Mouse (Mus musculus) small intestine, adult 2 months (tissue): Measurements from ENCODE around the gene Lce1f. TPM values are rescaled to one million over a fixed set of nuclear protein-coding genes. Genes with fewer than 3 reads are reported as not detected.

Experiments
- H3K27ac ChIP-seq: fragments of 200-500 bp; 2 replicates; pipeline ENCODE4 v1.5.1; 2012; ENCODE audit warnings: low read depth, low read length, control low read depth, inconsistent platforms; ENCODE audit not compliant: insufficient read depth
- H3K27me3 ChIP-seq: fragments of 200-500 bp; 2 replicates; pipeline ENCODE4 v1.6.1; 2012; ENCODE audit warnings: mild to moderate bottlenecking, moderate library complexity, low read length, inconsistent platforms; ENCODE audit not compliant: control insufficient read depth, insufficient read depth
- H3K36me3 ChIP-seq: fragments of 200-500 bp; 2 replicates; pipeline ENCODE4 v1.6.1; 2012; ENCODE audit warnings: mild to moderate bottlenecking, low read length, control low read depth, inconsistent platforms; ENCODE audit not compliant: control insufficient read depth, insufficient read depth
- H3K4me1 ChIP-seq: fragments of 200-500 bp; 2 replicates; pipeline ENCODE4 v1.6.1; 2012; ENCODE audit warnings: low read length, inconsistent platforms, mixed read lengths; ENCODE audit not compliant: control insufficient read depth, insufficient read depth, insufficient read length
- H3K4me3 ChIP-seq: fragments of 200-500 bp; 2 replicates; pipeline ENCODE4 v1.5.1; 2012; ENCODE audit warnings: low read depth, mild to moderate bottlenecking, control low read depth, inconsistent platforms, low read length, moderate library complexity
- CTCF ChIP-seq: fragments of 200-500 bp; IDR thresholded peaks from 2 replicates; pipeline ENCODE4 v1.5.1; 2012; ENCODE audit warnings: low read depth, mild to moderate bottlenecking, control low read depth, inconsistent platforms, low read length, moderate library complexity, mixed read lengths; ENCODE audit not compliant: insufficient replicate concordance, insufficient read length; ENCODE audit errors: extremely low read depth
- POLR2A ChIP-seq: fragments of 200-500 bp; IDR thresholded peaks from 2 replicates; pipeline ENCODE4 v1.6.1; 2012; ENCODE audit warnings: low read depth, mild to moderate bottlenecking, control low read depth, inconsistent platforms, low read length, moderate library complexity
- WGBS: fragments of 180-500 bp; shearing (Covaris S2); methylation state at CpG from one replicate; pipeline ENCODE4 v1.1.7; 2018; 5-methylcytosine and 5-hydroxymethylcytosine counted together
- polyA plus RNA-seq: library from polyadenylated mRNA; depleted of rRNA; stranded (reverse); fragments of >200 nt; gene quantifications from 2 replicates; pipeline ENCODE4 v1.2.3, GENCODE M21; 2012; rRNA removed

The Lce1f gene
- polyA plus RNA-seq: not detected in 2 replicates

DNA sequence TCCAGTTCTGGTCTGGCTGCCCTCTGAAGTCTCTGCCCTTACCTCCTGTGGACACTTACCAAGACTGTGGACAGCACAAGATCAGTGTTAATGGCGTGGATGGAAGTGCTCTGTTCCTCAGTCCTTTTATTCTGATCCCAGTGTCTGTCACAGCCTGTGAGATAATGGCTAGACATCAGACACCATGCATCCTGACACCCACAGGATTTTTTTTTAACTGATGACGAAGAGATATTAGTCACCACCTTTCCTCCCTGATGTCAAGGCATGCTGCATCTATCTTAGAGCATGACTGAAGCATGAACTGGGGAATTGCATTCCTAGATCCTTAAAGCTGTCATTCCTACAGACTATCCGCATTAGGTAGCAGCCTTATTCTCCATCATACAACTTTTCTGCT is at the start of gene Lce1f:
Gene Lce1f, minus strand, starts transcription at position 101 of the 400 bp plus-strand sequence.
- no peaks in the 10 kb centered on the region for H3K36me3 ChIP-seq
- H3K27me3 ChIP-seq: no peaks in the 10 kb centered on the region
- no peaks in the 10 kb centered on the region for H3K4me1 ChIP-seq
- no peak within 1 kb of the TSS for H3K4me3 ChIP-seq
- no peak within 1 kb of the TSS for H3K27ac ChIP-seq
- WGBS: 61% methylated on average over 3 of the region's 3 CpGs
- TF ChIP-seq CTCF: no peak
- TF ChIP-seq POLR2A: no peak

DNA sequence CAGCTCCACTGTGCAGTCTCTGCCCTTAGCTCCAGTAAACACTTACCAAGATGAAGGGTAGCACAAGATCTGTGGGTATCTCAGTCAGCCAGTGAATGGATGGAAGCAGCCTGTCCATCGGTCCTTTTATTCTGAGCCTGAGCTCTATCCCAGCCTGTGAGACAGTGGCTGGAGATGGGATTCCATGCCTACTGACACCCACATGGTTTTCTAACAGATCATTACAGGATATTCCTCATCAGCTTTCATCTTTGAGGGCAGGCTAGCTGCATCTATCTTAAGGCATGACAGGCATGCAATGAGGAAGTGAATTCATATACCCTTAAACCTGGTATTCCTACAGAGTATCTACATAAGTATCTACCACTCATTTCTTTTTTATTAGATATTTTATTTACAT is 44.8 kb upstream of the Lce1f start, which contains the start of gene Lce1h:
Gene Lce1h, minus strand, starts transcription at position 101 of the 400 bp plus-strand sequence.
- no peaks in the 10 kb centered on the region for H3K27me3 ChIP-seq
- WGBS: 92% methylated on average over 1 of the region's 1 CpGs
- no peak within 1 kb of the TSS for H3K4me3 ChIP-seq
- H3K36me3 ChIP-seq: no peaks in the 10 kb centered on the region
- H3K27ac ChIP-seq: no peak within 1 kb of the TSS
- no peak for TF ChIP-seq CTCF
- TF ChIP-seq POLR2A: no peak
- H3K4me1 ChIP-seq: no peaks in the 10 kb centered on the region

DNA sequence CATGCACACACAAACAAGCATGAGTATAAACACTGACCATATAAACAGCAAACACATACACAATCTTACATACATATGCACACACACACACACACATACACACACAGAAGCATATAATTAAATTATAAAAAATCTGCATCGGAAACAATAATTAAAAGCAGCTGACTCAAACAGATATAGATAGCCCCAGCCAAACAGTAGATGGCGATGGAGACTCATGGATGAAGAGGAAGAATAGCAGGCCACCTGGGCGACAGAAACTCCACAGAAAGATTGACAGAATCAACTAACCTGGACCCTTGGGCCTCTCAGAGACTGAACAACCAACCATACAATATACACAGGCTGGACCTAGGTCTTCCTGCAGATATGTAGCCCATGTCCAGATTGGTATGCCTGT is 33.0 kb upstream of the Lce1f start:
- no peak for TF ChIP-seq POLR2A
- no peak for TF ChIP-seq CTCF
- H3K27me3 ChIP-seq: no peaks in the 10 kb centered on the region
- H3K4me3 ChIP-seq: no peak overlapping the region
- no peaks in the 10 kb centered on the region for H3K36me3 ChIP-seq
- no peak overlapping the region for H3K27ac ChIP-seq
- H3K4me1 ChIP-seq: no peaks in the 10 kb centered on the region
- WGBS: 42% methylated on average over 3 of the region's 3 CpGs

DNA sequence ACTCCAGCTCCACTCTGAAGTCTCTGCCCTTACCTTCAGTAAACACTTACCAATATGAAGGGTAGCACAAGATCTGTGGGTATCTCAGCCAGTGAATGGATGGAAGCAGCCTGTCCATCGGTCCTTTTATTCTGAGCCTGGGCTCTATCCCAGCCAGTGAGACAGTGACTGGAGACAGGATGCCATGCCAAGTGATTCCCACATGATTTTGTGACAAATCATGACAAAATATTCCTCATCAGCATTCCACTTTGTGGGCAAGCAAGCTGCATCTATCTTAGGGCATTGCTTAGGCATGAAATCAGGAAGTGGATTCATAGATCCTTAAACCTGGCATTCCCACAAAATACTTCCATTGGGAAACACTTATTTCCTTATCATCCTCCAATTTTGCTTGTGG is 32.1 kb upstream of the Lce1f start, which contains the start of gene Lce1g:
Gene Lce1g, minus strand, starts transcription at position 101 of the 400 bp plus-strand sequence.
- no peak within 1 kb of the TSS for H3K4me3 ChIP-seq
- TF ChIP-seq POLR2A: no peak
- TF ChIP-seq CTCF: no peak
- H3K4me1 ChIP-seq: no peaks in the 10 kb centered on the region
- WGBS: 93% methylated on average over 1 of the region's 1 CpGs
- no peak within 1 kb of the TSS for H3K27ac ChIP-seq
- H3K36me3 ChIP-seq: no peaks in the 10 kb centered on the region
- H3K27me3 ChIP-seq: no peaks in the 10 kb centered on the region

DNA sequence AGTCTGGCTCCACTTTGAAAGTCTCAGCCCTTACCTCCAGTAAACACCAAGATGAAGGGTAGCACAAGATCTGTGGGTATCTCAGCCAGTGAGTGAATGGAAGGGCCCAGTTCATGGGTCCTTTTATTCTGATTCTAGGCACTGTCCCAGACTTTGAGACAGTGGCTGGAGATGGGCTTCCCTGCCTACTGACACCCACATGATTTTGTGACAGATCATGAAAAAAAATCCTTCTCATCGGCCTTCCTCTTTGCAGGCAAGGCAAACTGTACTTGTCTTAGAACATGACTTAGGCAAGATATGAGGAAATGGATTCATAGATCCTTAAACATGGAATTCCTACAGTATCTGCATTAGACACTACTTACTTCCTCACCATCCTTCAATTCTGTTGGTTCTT is 18.8 kb upstream of the Lce1f start, which contains the start of gene Gm38119:
Gene Gm38119, minus strand, starts transcription at position 101 of the 400 bp plus-strand sequence.
- no peak within 1 kb of the TSS for H3K27ac ChIP-seq
- H3K4me1 ChIP-seq: no peaks in the 10 kb centered on the region
- no peak within 1 kb of the TSS for H3K4me3 ChIP-seq
- no peaks in the 10 kb centered on the region for H3K36me3 ChIP-seq
- TF ChIP-seq CTCF (no peak), POLR2A (no peak)
- 60% methylated on average over 1 of the region's 1 CpGs for WGBS
- H3K27me3 ChIP-seq: no peaks in the 10 kb centered on the region

DNA sequence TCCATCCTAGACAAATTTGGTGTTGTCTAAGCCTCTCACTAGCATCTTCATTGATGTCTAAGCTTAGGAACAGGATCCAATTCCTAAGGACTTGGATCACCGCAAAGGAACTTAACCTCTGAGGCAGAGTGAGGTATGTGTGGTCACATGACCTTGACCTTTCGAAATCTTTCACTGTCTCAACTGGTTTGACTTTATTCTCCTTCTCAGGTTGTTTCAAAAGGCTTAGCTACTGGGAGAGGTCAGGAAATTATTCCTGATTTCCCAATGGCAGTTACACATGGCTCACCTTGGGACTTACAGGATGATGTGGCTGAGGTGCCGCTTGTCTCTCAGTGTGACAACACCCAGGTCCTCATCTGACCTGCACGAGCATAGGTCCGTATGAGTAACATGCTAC is 2.5 kb upstream of the Lce1f start:
- Histone ChIP-seq H3K27ac (no peak overlapping the region), H3K4me1 (no peaks in the 10 kb centered on the region), H3K4me3 (no peak overlapping the region), H3K36me3 (no peaks in the 10 kb centered on the region), H3K27me3 (no peaks in the 10 kb centered on the region)
- WGBS: 80% methylated on average over 5 of the region's 5 CpGs
- TF ChIP-seq POLR2A (no peak), CTCF (no peak)

DNA sequence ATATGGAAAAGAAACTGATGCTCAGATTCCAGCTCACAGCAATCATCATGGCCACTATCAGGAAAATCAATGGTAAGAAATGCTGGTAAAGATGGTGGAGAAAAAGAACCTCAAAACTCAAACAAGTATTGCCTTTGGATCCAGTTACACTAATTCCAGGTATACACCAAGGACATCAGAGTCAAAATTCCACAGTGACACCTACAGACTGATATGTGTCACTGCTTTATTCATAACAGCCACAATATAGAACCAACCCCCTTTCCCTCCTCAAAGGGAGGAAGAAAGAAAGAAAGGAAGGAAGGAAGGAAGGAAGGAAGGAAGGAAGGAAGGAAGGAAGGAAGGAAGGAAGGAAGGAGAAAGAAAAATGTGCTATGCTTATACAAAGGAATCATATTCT is 5.0 kb downstream of the Lce1f start:
- Histone ChIP-seq H3K27me3 (no peaks in the 10 kb centered on the region), H3K36me3 (no peaks in the 10 kb centered on the region), H3K27ac (no peak overlapping the region), H3K4me1 (no peaks in the 10 kb centered on the region), H3K4me3 (no peak overlapping the region)
- TF ChIP-seq POLR2A (no peak), CTCF (no peak)
